Mouse (Mus musculus): ENCODE data around the gene Gm11096. TPM values are rescaled to one million over a fixed set of nuclear protein-coding genes. Genes with fewer than 3 reads are reported as not detected.

Gm11096 gene
- polyA plus RNA-seq, 1 experiment from 2014 or later = not detected

- H3K9ac ChIP-seq = no peak overlapping the region
- 78% methylated on average over 7 of the region's 7 CpGs for WGBS (ENCODE audit: insufficient replicate concordance)
These were observed 14.3 kb upstream of the Gm11096 start for GRCm38 (mm10) chr17:81427245-81427644.

GRCm38 (mm10) chr17:81432733-81433132, 8.8 kb upstream of the Gm11096 start:
- Histone ChIP-seq H3K27ac (no peak overlapping the region), H3K27me3 (replicated peaks) (no peaks in the 10 kb centered on the region), H3K9ac (no peak overlapping the region), H3K9me3 (replicated peaks) (no peaks in the 10 kb centered on the region), H3K4me3 (no peak overlapping the region), H3K4me1 (no peaks in the 10 kb centered on the region), H3K4me2 (no peak overlapping the region), H3K36me3 (no peaks in the 10 kb centered on the region)
- 66% methylated on average over 2 of the region's 2 CpGs for WGBS (ENCODE audit: insufficient replicate concordance)
- no peak for ATAC-seq

More at GRCm38 (mm10) chr17:81427245-81427644, 14.3 kb upstream of the Gm11096 start:
- ATAC-seq = no peak
- Histone ChIP-seq H3K36me3 (no peaks in the 10 kb centered on the region), H3K4me1 (no peaks in the 10 kb centered on the region), H3K9me3 (replicated peaks) (no peaks in the 10 kb centered on the region), H3K4me3 (no peak overlapping the region), H3K27me3 (replicated peaks) (no peaks in the 10 kb centered on the region), H3K27ac (no peak overlapping the region), H3K4me2 (no peak overlapping the region)

- WGBS (ENCODE audit: insufficient replicate concordance) = 54% methylated on average over 5 of the region's 5 CpGs
- H3K27me3 ChIP-seq (replicated peaks) = no peaks in the 10 kb centered on the region
- H3K9me3 ChIP-seq (replicated peaks) = no peaks in the 10 kb centered on the region
- no peak overlapping the region for H3K27ac ChIP-seq
- no peak overlapping the region for H3K4me2 ChIP-seq
- H3K4me1 ChIP-seq = no peaks in the 10 kb centered on the region
- no peak overlapping the region for H3K4me3 ChIP-seq
- no peak overlapping the region for H3K9ac ChIP-seq
- H3K36me3 ChIP-seq = no peaks in the 10 kb centered on the region
- no peak for ATAC-seq
These were observed 8.4 kb upstream of the Gm11096 start for GRCm38 (mm10) chr17:81433148-81433547.

- Histone ChIP-seq H3K27ac (no peak overlapping the region), H3K9me3 (replicated peaks) (no peaks in the 10 kb centered on the region), H3K27me3 (replicated peaks) (no peaks in the 10 kb centered on the region), H3K4me2 (no peak overlapping the region), H3K4me3 (no peak overlapping the region), H3K36me3 (no peaks in the 10 kb centered on the region), H3K4me1 (no peaks in the 10 kb centered on the region), H3K9ac (no peak overlapping the region)
- WGBS (ENCODE audit: insufficient replicate concordance) = 63% methylated on average over 3 of the region's 3 CpGs
- no peak for ATAC-seq
These were observed 13.7 kb downstream of the Gm11096 start for GRCm38 (mm10) chr17:81455269-81455668.

GRCm38 (mm10) chr17:81455977-81456376, 14.4 kb downstream of the Gm11096 start:
- ATAC-seq = no peak
- no peaks in the 10 kb centered on the region for H3K9me3 ChIP-seq (replicated peaks)
- H3K4me3 ChIP-seq = no peak overlapping the region
- H3K4me2 ChIP-seq = no peak overlapping the region
- no peak overlapping the region for H3K27ac ChIP-seq
- H3K36me3 ChIP-seq = no peaks in the 10 kb centered on the region
- no peak overlapping the region for H3K9ac ChIP-seq
- no peaks in the 10 kb centered on the region for H3K27me3 ChIP-seq (replicated peaks)
- no peaks in the 10 kb centered on the region for H3K4me1 ChIP-seq
- WGBS (ENCODE audit: insufficient replicate concordance) = 56% methylated on average over 7 of the region's 7 CpGs

GRCm38 (mm10) chr17:81459379-81459778, 17.8 kb downstream of the Gm11096 start:
- 52% methylated on average over 3 of the region's 3 CpGs for WGBS (ENCODE audit: insufficient replicate concordance)
- H3K27ac ChIP-seq = no peak overlapping the region
- H3K4me1 ChIP-seq = no peaks in the 10 kb centered on the region
- no peak overlapping the region for H3K4me3 ChIP-seq
- ATAC-seq = no peak
- H3K9ac ChIP-seq = no peak overlapping the region
- no peaks in the 10 kb centered on the region for H3K9me3 ChIP-seq (replicated peaks)
- H3K27me3 ChIP-seq (replicated peaks) = no peaks in the 10 kb centered on the region
- H3K4me2 ChIP-seq = no peak overlapping the region
- no peaks in the 10 kb centered on the region for H3K36me3 ChIP-seq

GRCm38 (mm10) chr17:81468941-81469340, 27.4 kb downstream of the Gm11096 start:
- Histone ChIP-seq H3K4me2 (no peak overlapping the region), H3K27me3 (replicated peaks) (no peaks in the 10 kb centered on the region), H3K36me3 (no peaks in the 10 kb centered on the region), H3K4me1 (no peaks in the 10 kb centered on the region), H3K27ac (no peak overlapping the region), H3K4me3 (no peak overlapping the region), H3K9me3 (replicated peaks) (no peaks in the 10 kb centered on the region), H3K9ac (no peak overlapping the region)
- 66% methylated on average over 5 of the region's 5 CpGs for WGBS (ENCODE audit: insufficient replicate concordance)
- ATAC-seq = no peak

GRCm38 (mm10) chr17:81473363-81473762, 31.8 kb downstream of the Gm11096 start:
- no peaks in the 10 kb centered on the region for H3K27me3 ChIP-seq (replicated peaks)
- H3K4me1 ChIP-seq = no peaks in the 10 kb centered on the region
- WGBS (ENCODE audit: insufficient replicate concordance) = 65% methylated on average over 3 of the region's 3 CpGs
- H3K9ac ChIP-seq = no peak overlapping the region
- H3K4me2 ChIP-seq = no peak overlapping the region
- ATAC-seq = no peak
- no peak overlapping the region for H3K27ac ChIP-seq
- H3K36me3 ChIP-seq = no peaks in the 10 kb centered on the region
- H3K4me3 ChIP-seq = no peak overlapping the region
- no peaks in the 10 kb centered on the region for H3K9me3 ChIP-seq (replicated peaks)

GRCm38 (mm10) chr17:81477420-81477819, 35.9 kb downstream of the Gm11096 start:
- Histone ChIP-seq H3K4me3 (no peak overlapping the region), H3K27ac (no peak overlapping the region), H3K9ac (no peak overlapping the region), H3K36me3 (no peaks in the 10 kb centered on the region), H3K4me2 (no peak overlapping the region), H3K9me3 (replicated peaks) (no peaks in the 10 kb centered on the region), H3K27me3 (replicated peaks) (no peaks in the 10 kb centered on the region), H3K4me1 (no peaks in the 10 kb centered on the region)
- ATAC-seq = no peak
- WGBS (ENCODE audit: insufficient replicate concordance) = 49% methylated on average over 1 of the region's 1 CpGs

GRCm38 (mm10) chr17:81479807-81480206, 38.2 kb downstream of the Gm11096 start:
- ATAC-seq = no peak
- no peaks in the 10 kb centered on the region for H3K27me3 ChIP-seq (replicated peaks)
- no peak overlapping the region for H3K9ac ChIP-seq
- no peak overlapping the region for H3K4me2 ChIP-seq
- 50% methylated on average over 4 of the region's 4 CpGs for WGBS (ENCODE audit: insufficient replicate concordance)
- H3K27ac ChIP-seq = no peak overlapping the region
- no peak overlapping the region for H3K4me3 ChIP-seq
- H3K36me3 ChIP-seq = no peaks in the 10 kb centered on the region
- H3K9me3 ChIP-seq (replicated peaks) = no peaks in the 10 kb centered on the region
- H3K4me1 ChIP-seq = no peaks in the 10 kb centered on the region

- H3K36me3 ChIP-seq = no peaks in the 10 kb centered on the region
- H3K4me2 ChIP-seq = no peak overlapping the region
- 72% methylated on average over 21 of the region's 21 CpGs for WGBS (ENCODE audit: insufficient replicate concordance)
These were observed 39.0 kb downstream of the Gm11096 start for GRCm38 (mm10) chr17:81480351-81481161.

GRCm38 (mm10) chr17:81481843-81482490, 40.4 kb downstream of the Gm11096 start:
- H3K27ac ChIP-seq = no peak overlapping the region
- no peaks in the 10 kb centered on the region for H3K27me3 ChIP-seq (replicated peaks)
- 77% methylated on average over 11 of the region's 11 CpGs for WGBS (ENCODE audit: insufficient replicate concordance)
- no peak for ATAC-seq
- H3K4me3 ChIP-seq = no peak overlapping the region
- no peaks in the 10 kb centered on the region for H3K9me3 ChIP-seq (replicated peaks)
- H3K4me1 ChIP-seq = no peaks in the 10 kb centered on the region
- no peak overlapping the region for H3K4me2 ChIP-seq
- no peak overlapping the region for H3K9ac ChIP-seq
- no peaks in the 10 kb centered on the region for H3K36me3 ChIP-seq

More at GRCm38 (mm10) chr17:81480351-81481161, 39.0 kb downstream of the Gm11096 start:
- H3K27ac ChIP-seq = no peak overlapping the region
- no peaks in the 10 kb centered on the region for H3K9me3 ChIP-seq (replicated peaks)
- no peak overlapping the region for H3K9ac ChIP-seq
- no peak overlapping the region for H3K4me3 ChIP-seq
- H3K4me1 ChIP-seq = no peaks in the 10 kb centered on the region
- ATAC-seq = no peak
- no peaks in the 10 kb centered on the region for H3K27me3 ChIP-seq (replicated peaks)
